Mouse (Mus musculus) CD4-positive naive resting alpha-beta T cell, adult 57 days (primary cell): ENCODE data around the gene Gata2. TPM values are rescaled to one million over a fixed set of nuclear protein-coding genes. Genes with fewer than 3 reads are reported as not detected.

Experiments used
- total RNA-seq: library from RNA; stranded (reverse); gene quantifications from one replicate; pipeline ENCODE4 v1.2.4, GENCODE M21; 2023

Gene Gata2
- 0.65 TPM for total RNA-seq

GRCm38 (mm10) chr6:88193433-88194052 lies at the start of gene Gata2:
TSS of gene Gata2 (plus strand) at chr6:88193891.

GRCm38 (mm10) chr6:88221968-88222367 lies 28.3 kb downstream of the Gata2 start, which contains the start of gene Dnajb8:
TSS of gene Dnajb8 (plus strand) at chr6:88222268.

Other genes starting within 250 kb of the Gata2 start
- not detected for gene H1fx, start 212.3 kb upstream of the Gata2 start, total RNA-seq
- gene Rab7, start 148.6 kb upstream of the Gata2 start, total RNA-seq: 135 TPM
- 79.9 TPM for gene Rpn1, start 109.4 kb upstream of the Gata2 start, total RNA-seq
- gene Dnajb8, start 28.4 kb downstream of the Gata2 start, total RNA-seq: not detected